Mouse (Mus musculus): ENCODE measurements around the gene Prkca.

GRCm38 (mm10) chr11:108206602-108207001 lies 137.1 kb downstream of the Prkca start:
- TF ChIP-seq CTCF (IDR thresholded peaks at IDR 0.05) (no peak), POLR2A (IDR thresholded peaks at IDR 0.05; ENCODE audit: insufficient read depth, low read depth, low read length) (no peak), EP300 (IDR thresholded peaks at IDR 0.05; ENCODE audit: insufficient read depth, low read depth, low read length) (no peak)

All from heart, adult 2 months (tissue).